Mouse (Mus musculus) left cerebral cortex, postnatal 25 days (tissue): ENCODE data around the gene Rac1. TPM values are rescaled to one million over a fixed set of nuclear protein-coding genes. Genes with fewer than 3 reads are reported as not detected.
"Not testable (repeated sequence)": the region's sequence is repeated elsewhere in the genome, so short reads cannot be mapped to it uniquely, and the experiment has no call there.

ENCODE experiments used
- DNase-seq, 2 experiments: peaks; one replicate each; pipeline ENCODE4 v3.0.0; 2022; ENCODE audit warnings: low spot score in 2 of 2, mixed read lengths in 1 of 2
- intact Hi-C: fragments of 180-260 bp; cut with DNase I; formaldehyde crosslinking; loops from one replicate; pipeline ENCODE4 v1.15.1; 2025
- total RNA-seq, 2 experiments: library from RNA; stranded (reverse); gene quantifications; 2 replicates each; pipeline ENCODE4 v1.2.3; 2021

Gene Rac1
- total RNA-seq: 100 to 1,000 TPM; 354 to 378 TPM

GRCm38 (mm10) chr5:143527486-143528307 lies at the start of gene Rac1:
Rac1 (minus strand) TSS chr5:143528036.
- peak; percentile 96 to 97 for DNase-seq
- intact Hi-C loops: loop anchor here (2.0 kb wide), 1 partner anchor 19 kb away; no protein-coding TSS in a partner anchor

- intact Hi-C loops: no loop called here
- peak in 1 of 2 experiments; percentile 19 for DNase-seq
Measured at GRCm38 (mm10) chr5:143574261-143575178, 46.7 kb upstream of the Rac1 start.

- intact Hi-C loops: no loop called here
- DNase-seq: no peak
Measured at GRCm38 (mm10) chr5:143573067-143573466, 45.2 kb upstream of the Rac1 start.

- no peak for DNase-seq
- intact Hi-C loops: no loop called here
Measured at GRCm38 (mm10) chr5:143572195-143572594, 44.4 kb upstream of the Rac1 start.

- intact Hi-C loops: loop anchor here (1.0 kb wide), 1 partner anchor 143 kb away; no protein-coding TSS in a partner anchor
- DNase-seq: peak; percentile 80 to 89
Measured at GRCm38 (mm10) chr5:143567860-143568259, 40.0 kb upstream of the Rac1 start.

- intact Hi-C loops: no loop called here
- no peak for DNase-seq
Measured at GRCm38 (mm10) chr5:143567258-143567670, 39.4 kb upstream of the Rac1 start.

- intact Hi-C loops, DNase-seq: not testable (repeated sequence)
Measured at GRCm38 (mm10) chr5:143566804-143567203, 39.0 kb upstream of the Rac1 start.

- intact Hi-C loops: no loop called here
- DNase-seq: peak; percentile 39 to 86
Measured at GRCm38 (mm10) chr5:143561544-143562185, 33.8 kb upstream of the Rac1 start.

- intact Hi-C loops: no loop called here
- DNase-seq: no peak
Measured at GRCm38 (mm10) chr5:143561009-143561408, 33.2 kb upstream of the Rac1 start.

- intact Hi-C loops: no loop called here
- DNase-seq: no peak
Measured at GRCm38 (mm10) chr5:143558731-143559130, 30.9 kb upstream of the Rac1 start.

GRCm38 (mm10) chr5:143555233-143555632 lies 27.4 kb upstream of the Rac1 start:
- no peak for DNase-seq
- intact Hi-C loops: no loop called here

- intact Hi-C loops: no loop called here
- DNase-seq: peak; percentile 61 to 86
Measured at GRCm38 (mm10) chr5:143552911-143553310, 25.1 kb upstream of the Rac1 start.

GRCm38 (mm10) chr5:143548922-143549321 lies 21.1 kb upstream of the Rac1 start:
- DNase-seq: peak in 1 of 2 experiments; percentile 34
- intact Hi-C loops: loop anchor here (5.0 kb wide), 3 partner anchors 42 to 217 kb away; no protein-coding TSS in a partner anchor

- intact Hi-C loops: loop anchor here (5.0 kb wide), 3 partner anchors 41 to 216 kb away; no protein-coding TSS in a partner anchor
Measured at GRCm38 (mm10) chr5:143548401-143548846, 20.6 kb upstream of the Rac1 start.

GRCm38 (mm10) chr5:143547866-143548265 lies 20.0 kb upstream of the Rac1 start:
- no peak for DNase-seq
- intact Hi-C loops: loop anchor here (2.0 to 5.0 kb wide), 4 partner anchors 19 to 216 kb away; partner anchors contain the start of gene Rac1

More at GRCm38 (mm10) chr5:143548401-143548846, 20.6 kb upstream of the Rac1 start:
- DNase-seq: peak; percentile 96 to 98

- intact Hi-C loops: loop anchor here (2.0 to 5.0 kb wide), 4 partner anchors 19 to 215 kb away; partner anchors contain the start of gene Rac1
- DNase-seq: peak; percentile 78 to 82
Measured at GRCm38 (mm10) chr5:143547384-143547783, 19.5 kb upstream of the Rac1 start.

GRCm38 (mm10) chr5:143539111-143539510 lies 11.3 kb upstream of the Rac1 start:
- intact Hi-C loops: no loop called here
- no peak for DNase-seq

- intact Hi-C loops: no loop called here
- no peak for DNase-seq
Measured at GRCm38 (mm10) chr5:143537022-143537421, 9.2 kb upstream of the Rac1 start.

- DNase-seq: no peak
- intact Hi-C loops: no loop called here
Measured at GRCm38 (mm10) chr5:143534922-143535321, 7.1 kb upstream of the Rac1 start.
